Mouse (Mus musculus) G1E (cell line): ENCODE measurements around the gene Syt16. TPM values are rescaled to one million over a fixed set of nuclear protein-coding genes. Genes with fewer than 3 reads are reported as not detected.

Experiments
- ATAC-seq: 2 replicates; pipeline ENCODE4 v1.8.0; 2016; ENCODE audit warnings: mild to moderate bottlenecking; ENCODE audit not compliant: insufficient number of reproducible peaks, poor library complexity, low FRiP score, severe bottlenecking; ENCODE audit errors: extremely low read depth
- DNase-seq: peaks from one replicate; pipeline ENCODE4 v3.0.0; 2012; ENCODE audit warnings: low spot score
- H3K27me3 ChIP-seq: 2 replicates; pipeline ENCODE4 v1.6.1; 2012; ENCODE audit warnings: mild to moderate bottlenecking, low read length, inconsistent platforms; ENCODE audit not compliant: insufficient read depth
- H3K36me3 ChIP-seq: replicated peaks from 2 replicates; pipeline ENCODE3; 2012; ENCODE audit warnings: mild to moderate bottlenecking, inconsistent platforms
- H3K4me1 ChIP-seq: 2 replicates; pipeline ENCODE4 v1.6.1; 2012; ENCODE audit warnings: low read depth, low read length, inconsistent platforms, mixed read lengths; ENCODE audit not compliant: insufficient read depth
- H3K4me3 ChIP-seq: 2 replicates; pipeline ENCODE4 v1.5.1; 2012; ENCODE audit warnings: low read depth, mild to moderate bottlenecking, inconsistent platforms, low read length, moderate library complexity, mixed read lengths
- H3K9me3 ChIP-seq: replicated peaks from 2 replicates; pipeline ENCODE4 v1.6.1; 2012; ENCODE audit warnings: inconsistent platforms
- CTCF ChIP-seq: IDR thresholded peaks from 2 replicates; pipeline ENCODE4 v1.5.1; 2012; ENCODE audit warnings: low read depth, low read length, inconsistent platforms, mixed read lengths
- GATA1 ChIP-seq: IDR thresholded peaks from 2 replicates; pipeline ENCODE4 v1.6.1; 2012; ENCODE audit warnings: borderline replicate concordance, low read length, inconsistent platforms, mixed read lengths
- GATA2 ChIP-seq: IDR thresholded peaks from 2 replicates; pipeline ENCODE4 v1.6.1; 2012; ENCODE audit warnings: low read depth, low read length, inconsistent platforms, borderline replicate concordance
- POLR2AphosphoS5 ChIP-seq: IDR thresholded peaks from 2 replicates; pipeline ENCODE4 v1.6.1; 2012; ENCODE audit warnings: low read depth, low read length, inconsistent platforms; ENCODE audit not compliant: insufficient replicate concordance
- TAL1 ChIP-seq: conservative IDR thresholded peaks from 2 replicates; pipeline ENCODE4 v1.6.1; 2012; ENCODE audit warnings: low read depth, low read length, inconsistent platforms, mixed read lengths
- polyA plus RNA-seq: library from polyadenylated mRNA; stranded (reverse); fragments of >175 nt; gene quantifications from 2 replicates; pipeline ENCODE4 v1.2.3, GENCODE M21; 2012
- total RNA-seq, 2 experiments: library from RNA; stranded (forward) in 1 of 2; stranded (reverse) in 1 of 2; fragments of 200-1000 nt in 1 of 2; fragments of >200 nt in 1 of 2; fragmentation: Nextera tagmentation in 1 of 2; gene quantifications; 2 replicates each; pipeline ENCODE4 v1.2.3; 2014 to 2017

Gene Syt16
- total and polyA plus RNA-seq, 3 experiments: 0.11 TPM; not detected in 2

DNA sequence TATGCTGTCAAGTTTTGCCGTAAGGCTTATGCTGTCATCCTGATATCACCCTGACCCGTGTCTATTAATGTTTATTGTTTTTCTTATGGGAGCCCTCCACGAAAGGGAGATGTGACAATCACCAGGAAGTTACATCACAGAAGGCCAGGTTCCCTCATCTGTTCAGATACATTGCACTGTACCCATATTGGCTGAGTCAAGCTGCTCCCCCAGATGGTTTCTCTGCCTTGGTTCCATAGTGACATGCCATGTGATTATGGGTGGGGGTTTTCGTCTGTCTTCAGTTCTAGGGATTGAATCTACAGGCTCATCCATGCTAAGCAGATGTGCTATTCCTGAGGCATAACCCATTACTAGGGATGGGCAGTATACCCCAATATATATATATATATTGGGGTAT lies 283.9 kb downstream of the Syt16 start:
- no peak for ATAC-seq
- no peaks in the 10 kb centered on the region for H3K4me1 ChIP-seq
- H3K9me3 ChIP-seq: peaks cover 29% of the 10 kb centered on the region
- TF ChIP-seq TAL1: no peak
- no peak for TF ChIP-seq GATA1
- no peak for TF ChIP-seq GATA2
- TF ChIP-seq CTCF: no peak
- TF ChIP-seq POLR2AphosphoS5: no peak
- no peaks in the 10 kb centered on the region for H3K36me3 ChIP-seq
- no peaks in the 10 kb centered on the region for H3K27me3 ChIP-seq
- no peak for DNase-seq
- no peak overlapping the region for H3K4me3 ChIP-seq

DNA sequence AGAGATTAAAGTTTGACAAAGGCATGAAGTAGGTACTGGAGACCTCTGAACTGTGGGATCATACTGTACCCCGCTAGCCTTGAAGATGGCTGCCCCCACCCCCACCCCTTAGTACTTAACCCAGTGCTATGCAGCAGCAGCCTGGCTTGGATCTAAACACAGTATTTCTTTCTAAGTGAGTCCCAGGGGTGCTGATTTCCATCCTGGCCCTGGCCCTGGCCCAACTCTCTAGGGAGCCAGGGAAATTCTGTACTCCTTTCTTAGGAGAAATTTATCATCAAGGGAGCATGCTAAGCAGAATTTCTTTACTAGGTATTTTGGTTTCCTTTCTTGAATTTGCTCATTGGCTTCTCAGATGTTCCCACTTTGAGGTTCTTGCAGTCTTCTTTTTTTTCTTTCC lies 285.4 kb downstream of the Syt16 start:
- Histone ChIP-seq H3K4me1 (no peaks in the 10 kb centered on the region), H3K27me3 (no peaks in the 10 kb centered on the region), H3K4me3 (no peak overlapping the region), H3K36me3 (no peaks in the 10 kb centered on the region), H3K9me3 (peaks cover 26% of the 10 kb centered on the region)
- no peak for ATAC-seq
- no peak for DNase-seq
- TF ChIP-seq GATA1 (no peak), CTCF (no peak), POLR2AphosphoS5 (no peak), TAL1 (no peak), GATA2 (no peak)

DNA sequence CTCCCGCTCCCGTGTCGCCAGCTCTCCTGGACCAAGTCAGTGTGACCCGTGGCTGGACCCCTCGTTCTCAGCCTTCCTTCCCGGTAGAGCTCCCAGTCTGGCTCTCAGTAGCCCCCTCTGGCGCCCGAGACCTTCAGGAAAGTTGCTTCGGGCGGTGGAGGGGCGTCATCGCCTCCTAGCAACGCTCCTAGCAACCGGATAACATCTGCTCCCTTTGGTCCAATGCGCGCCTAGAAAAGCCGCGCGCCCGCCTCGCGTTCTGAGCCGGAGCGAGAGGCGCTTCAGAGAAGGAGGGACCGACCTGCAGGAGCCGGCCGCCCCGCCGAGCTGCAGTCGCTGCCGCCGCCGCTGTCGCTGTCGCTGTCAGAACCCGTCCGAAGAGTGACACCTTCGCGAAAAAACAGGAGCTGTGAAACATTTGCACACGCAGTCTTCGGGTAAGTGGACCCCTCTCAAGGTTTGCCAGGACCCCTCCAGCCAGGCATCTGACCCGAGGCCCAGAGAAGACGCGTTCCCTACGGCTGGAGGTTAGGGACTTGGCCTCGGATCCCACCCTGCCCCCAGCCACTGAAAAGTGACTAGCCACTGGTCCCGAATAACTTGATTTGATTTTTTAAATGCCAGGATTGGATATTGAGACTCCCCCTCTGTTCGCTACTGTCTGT lies 286.7 kb downstream of the Syt16 start:
- no peaks in the 10 kb centered on the region for H3K4me1 ChIP-seq
- TF ChIP-seq CTCF: no peak
- TF ChIP-seq TAL1: no peak
- no peak for TF ChIP-seq POLR2AphosphoS5
- no peak for TF ChIP-seq GATA2
- no peak for TF ChIP-seq GATA1
- H3K27me3 ChIP-seq: no peaks in the 10 kb centered on the region
- ATAC-seq (no peak), DNase-seq (no peak)
- peaks cover 31% of the 10 kb centered on the region for H3K9me3 ChIP-seq
- no peaks in the 10 kb centered on the region for H3K36me3 ChIP-seq
- H3K4me3 ChIP-seq: no peak overlapping the region

DNA sequence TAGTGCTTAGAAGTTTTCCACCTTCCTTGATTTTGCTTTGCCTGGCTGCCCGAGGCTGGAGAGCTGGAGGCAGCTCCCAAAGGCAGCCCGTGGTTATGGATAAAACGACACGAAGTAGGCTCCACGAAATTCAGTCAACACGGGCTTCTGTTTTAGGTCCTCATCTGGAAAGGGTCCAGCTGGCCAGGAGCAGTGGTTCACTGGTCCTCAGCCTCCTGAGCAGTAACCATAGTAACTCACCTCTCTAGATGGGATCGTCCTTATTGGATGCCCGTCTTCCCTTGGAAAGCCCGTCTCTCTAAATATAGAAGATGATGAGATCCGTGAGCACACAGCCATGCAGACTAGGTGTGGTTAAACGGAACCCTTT lies 287.2 kb downstream of the Syt16 start:
- Histone ChIP-seq H3K9me3 (peaks cover 33% of the 10 kb centered on the region), H3K36me3 (no peaks in the 10 kb centered on the region), H3K4me1 (no peaks in the 10 kb centered on the region), H3K4me3 (no peak overlapping the region), H3K27me3 (no peaks in the 10 kb centered on the region)
- DNase-seq: no peak
- no peak for TF ChIP-seq TAL1
- TF ChIP-seq CTCF: no peak
- TF ChIP-seq POLR2AphosphoS5: no peak
- TF ChIP-seq GATA2: no peak
- no peak for TF ChIP-seq GATA1
- ATAC-seq: no peak

DNA sequence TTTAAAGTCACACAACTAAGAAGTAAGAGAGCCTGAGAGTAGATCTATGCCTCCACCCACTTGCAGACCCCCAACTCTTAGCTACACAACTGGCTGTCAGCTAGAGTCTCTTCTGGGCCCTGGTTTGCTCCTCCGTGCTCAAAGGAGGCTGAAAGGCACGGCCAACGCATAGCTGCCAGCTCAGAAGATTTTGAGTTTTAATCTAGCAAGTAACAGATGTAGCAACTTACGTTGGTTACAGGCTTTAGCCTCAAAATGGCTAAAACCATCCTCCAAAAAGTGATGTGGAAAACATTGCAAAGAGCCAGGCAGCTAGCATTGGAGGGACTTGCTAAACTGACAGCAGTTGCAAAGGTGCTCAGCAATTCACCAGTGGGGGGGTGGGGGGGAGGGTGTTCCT lies 293.5 kb downstream of the Syt16 start:
- Histone ChIP-seq H3K4me1 (no peaks in the 10 kb centered on the region), H3K27me3 (no peaks in the 10 kb centered on the region), H3K36me3 (no peaks in the 10 kb centered on the region), H3K9me3 (peaks cover 19% of the 10 kb centered on the region; the same call in 1 of the 2 replicates), H3K4me3 (no peak overlapping the region)
- no peak for ATAC-seq
- no peak for DNase-seq
- TF ChIP-seq TAL1 (no peak), GATA2 (no peak), GATA1 (no peak), POLR2AphosphoS5 (no peak), CTCF (no peak)

DNA sequence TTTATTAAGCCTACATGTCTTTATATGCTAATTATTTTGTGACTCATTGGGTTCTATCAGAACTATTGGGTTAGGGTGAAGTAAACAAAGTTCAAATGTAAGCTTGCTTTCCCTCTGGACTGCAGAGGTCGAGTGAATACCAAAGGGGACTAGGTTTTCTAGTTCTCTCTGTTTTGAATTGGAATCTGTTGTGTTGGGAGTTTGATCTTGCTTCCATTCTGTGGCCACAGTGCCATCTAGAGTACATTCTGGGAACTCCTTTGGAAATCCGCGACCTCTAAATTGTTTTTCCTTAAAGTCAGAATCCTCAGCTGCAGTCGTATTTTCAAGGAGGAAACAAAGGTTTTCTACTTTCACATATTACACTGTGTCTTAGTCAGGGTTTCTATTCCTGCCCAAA lies 296.2 kb downstream of the Syt16 start:
- no peak for ATAC-seq

DNA sequence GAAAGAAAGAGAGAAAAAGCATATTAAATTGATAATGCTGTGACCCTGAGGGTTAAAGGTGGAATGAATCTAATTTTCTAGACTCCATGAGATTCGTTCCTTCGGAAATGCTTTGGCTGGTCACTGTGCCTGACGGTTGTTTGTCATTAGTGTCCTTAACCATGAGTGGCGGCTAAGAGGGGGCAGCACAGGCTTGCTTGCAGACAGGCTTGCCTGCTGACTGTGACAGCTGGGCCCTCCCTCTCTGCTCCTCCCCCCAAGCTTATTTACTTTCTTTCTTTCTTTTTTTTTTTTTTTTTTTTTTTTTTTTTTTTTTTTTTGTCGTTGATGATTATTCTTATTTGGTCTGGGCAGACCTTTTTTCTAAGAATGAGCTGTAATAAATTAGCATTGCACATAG lies 298.9 kb downstream of the Syt16 start:
- Histone ChIP-seq H3K9me3 (peaks cover 12% of the 10 kb centered on the region), H3K4me1 (no peaks in the 10 kb centered on the region), H3K36me3 (no peaks in the 10 kb centered on the region), H3K4me3 (no peak overlapping the region), H3K27me3 (no peaks in the 10 kb centered on the region)
- DNase-seq (no peak), ATAC-seq (no peak)
- no peak for TF ChIP-seq POLR2AphosphoS5
- no peak for TF ChIP-seq CTCF
- TF ChIP-seq GATA1: no peak
- TF ChIP-seq GATA2: no peak
- TF ChIP-seq TAL1: no peak

More for the DNA sequence above, 296.2 kb downstream of the Syt16 start:
- Histone ChIP-seq H3K9me3 (peaks cover 22% of the 10 kb centered on the region), H3K27me3 (no peaks in the 10 kb centered on the region), H3K36me3 (no peaks in the 10 kb centered on the region), H3K4me1 (no peaks in the 10 kb centered on the region), H3K4me3 (no peak overlapping the region)
- TF ChIP-seq POLR2AphosphoS5 (no peak), CTCF (peak; percentile 12; the same call in 1 of the 2 replicates), GATA2 (no peak), TAL1 (no peak)
- DNase-seq: no peak
